19 mouse cellular contexts compared by ENCODE assay signal in the genomic region with DNA sequence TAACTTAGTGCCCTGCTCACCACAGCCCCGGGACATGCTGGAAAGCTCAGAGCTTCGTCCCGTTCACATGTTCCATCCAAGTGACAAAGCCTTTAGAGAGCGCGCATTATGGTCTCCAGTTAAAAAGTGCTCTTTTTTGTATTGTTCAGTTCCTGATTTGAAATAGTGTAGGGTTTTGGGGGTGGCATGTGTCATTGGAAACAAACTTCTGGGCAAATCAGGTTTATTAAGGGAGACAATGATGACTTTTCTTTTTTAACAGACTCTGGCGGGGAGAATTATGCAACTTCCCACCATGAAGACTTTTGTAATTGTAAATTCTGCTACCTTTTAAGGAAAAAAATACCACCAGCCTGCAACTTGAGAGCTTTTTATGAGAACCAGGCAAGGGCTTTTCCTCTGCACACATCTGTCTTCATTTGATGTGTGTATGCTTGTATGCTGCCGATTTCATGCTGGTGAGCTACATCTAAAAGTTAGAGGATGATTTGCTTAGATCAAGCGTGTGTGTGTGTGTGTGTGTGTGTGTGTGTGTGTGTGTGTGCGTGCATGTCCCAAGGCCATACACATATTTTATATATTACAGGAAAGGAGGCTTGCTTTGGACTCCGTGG. TPM values are rescaled to one million over a fixed set of nuclear protein-coding genes. Genes with fewer than 3 reads are reported as not detected.
DNase-seq lines count a peak whose midpoint lies in the region; ATAC-seq lines count a peak whose summit lies in the region.
"Had no signal": no experiment of that assay in that cellular context is flagged by ENCODE, and none has a peak within 500 bp of the region (broad histone marks: within the 10 kb centered on the region; RNA-seq: fewer than 3 reads in every experiment).

No protein-coding gene starts in this region.

- DNase-seq in limb, embryonic 11.5 days (ENCODE audit: low spot score), result no peak
- no peak for DNase-seq in limb, embryonic 10.5 days (ENCODE audit: low spot score)
- peak; percentile 75 for DNase-seq in embryonic facial prominence, embryonic 11.5 days (ENCODE audit: low spot score)
- no peak for DNase-seq in left cerebral cortex, adult 18-20 months (ENCODE audit: low spot score in 2 of 2)
- no peak for DNase-seq in kidney, postnatal 25 days
- no peak for DNase-seq in forebrain, embryonic 10.5 days (ENCODE audit: extremely low spot score, low spot score)
- DNase-seq: adrenal gland, adult 2 months; adrenal gland, postnatal 25 days; cerebellum, adult 2 months; cerebellum, postnatal 10 days; gastrocnemius, postnatal 10 days had no signal

- H3K36me3 ChIP-seq in limb, embryonic 11.5 days (ENCODE audit: control insufficient read depth, insufficient read depth, low read length), result no peaks in the 10 kb centered on the region
- H3K36me3 ChIP-seq in limb, embryonic 10.5 days, result no peaks in the 10 kb centered on the region
- H3K36me3 ChIP-seq in embryonic facial prominence, embryonic 11.5 days (replicated peaks; ENCODE audit: control insufficient read depth, insufficient read depth, low read depth, low read length), result no peaks in the 10 kb centered on the region
- H3K36me3 ChIP-seq in embryonic facial prominence, embryonic 15.5 days, result no peaks in the 10 kb centered on the region
- no peaks in the 10 kb centered on the region for H3K36me3 ChIP-seq in forebrain, embryonic 10.5 days (replicated peaks)
- H3K36me3 ChIP-seq: forebrain, embryonic 15.5 days; heart, embryonic 12.5 days; hindbrain, embryonic 10.5 days; intestine, embryonic 15.5 days had no signal

- no peak overlapping the region for H3K4me2 ChIP-seq in limb, embryonic 11.5 days (ENCODE audit: low read depth, severe bottlenecking)
- no peak overlapping the region for H3K4me2 ChIP-seq in embryonic facial prominence, embryonic 11.5 days (ENCODE audit: low read depth, low read length)
- no peak overlapping the region for H3K4me2 ChIP-seq in embryonic facial prominence, embryonic 15.5 days (replicated peaks)
- H3K4me2 ChIP-seq: forebrain, embryonic 15.5 days; heart, embryonic 12.5 days; hindbrain, embryonic 14.5 days; intestine, embryonic 15.5 days had no signal

- no peaks in the 10 kb centered on the region for H3K9me3 ChIP-seq in limb, embryonic 11.5 days (ENCODE audit: control insufficient read depth, low read length)
- H3K9me3 ChIP-seq in limb, embryonic 10.5 days (replicated peaks), result no peaks in the 10 kb centered on the region
- H3K9me3 ChIP-seq in embryonic facial prominence, embryonic 11.5 days (replicated peaks; ENCODE audit: control insufficient read depth, low read length), result no peaks in the 10 kb centered on the region
- H3K9me3 ChIP-seq in embryonic facial prominence, embryonic 15.5 days (replicated peaks), result no peaks in the 10 kb centered on the region
- no peaks in the 10 kb centered on the region for H3K9me3 ChIP-seq in forebrain, embryonic 10.5 days
- H3K9me3 ChIP-seq: forebrain, embryonic 15.5 days; heart, embryonic 12.5 days; hindbrain, embryonic 10.5 days; intestine, embryonic 15.5 days had no signal

- no peaks in the 10 kb centered on the region for H3K27me3 ChIP-seq in limb, embryonic 11.5 days (ENCODE audit: control insufficient read depth, insufficient read depth, low read length)
- no peaks in the 10 kb centered on the region for H3K27me3 ChIP-seq in limb, embryonic 10.5 days (ENCODE audit: low read depth, poor library complexity, severe bottlenecking)
- no peaks in the 10 kb centered on the region for H3K27me3 ChIP-seq in embryonic facial prominence, embryonic 11.5 days (ENCODE audit: control insufficient read depth, insufficient read depth, low read length)
- H3K27me3 ChIP-seq in embryonic facial prominence, embryonic 15.5 days, result no peaks in the 10 kb centered on the region
- no peaks in the 10 kb centered on the region for H3K27me3 ChIP-seq in forebrain, embryonic 10.5 days (ENCODE audit: poor library complexity, severe bottlenecking)
- H3K27me3 ChIP-seq: CH12.LX; forebrain, embryonic 15.5 days; heart, embryonic 12.5 days; intestine, embryonic 15.5 days had no signal

- H3K4me3 ChIP-seq in limb, embryonic 11.5 days (ENCODE audit: low read depth, low read length), result no peak overlapping the region
- no peak overlapping the region for H3K4me3 ChIP-seq in limb, embryonic 10.5 days
- no peak overlapping the region for H3K4me3 ChIP-seq in embryonic facial prominence, embryonic 11.5 days (ENCODE audit: low read depth, low read length)
- no peak overlapping the region for H3K4me3 ChIP-seq in embryonic facial prominence, embryonic 15.5 days (replicated peaks)
- no peak overlapping the region for H3K4me3 ChIP-seq in forebrain, embryonic 10.5 days
- H3K4me3 ChIP-seq: erythroblast, embryonic 14.5 days; forebrain, embryonic 15.5 days; heart, embryonic 12.5 days; hindbrain, embryonic 10.5 days; intestine, embryonic 15.5 days had no signal

- H3K27ac ChIP-seq in limb, embryonic 11.5 days (replicated peaks; ENCODE audit: low read depth, low read length), result no peak overlapping the region
- H3K27ac ChIP-seq in limb, embryonic 10.5 days, result no peak overlapping the region
- no peak overlapping the region for H3K27ac ChIP-seq in embryonic facial prominence, embryonic 11.5 days (replicated peaks; ENCODE audit: low read depth, low read length)
- H3K27ac ChIP-seq in embryonic facial prominence, embryonic 15.5 days (replicated peaks), result peak overlapping the region; percentile 48
- H3K27ac ChIP-seq in forebrain, embryonic 10.5 days, result no peak overlapping the region
- H3K27ac ChIP-seq: forebrain, embryonic 15.5 days; hindbrain, embryonic 10.5 days; hindbrain, embryonic 14.5 days; intestine, embryonic 15.5 days had no signal

- H3K4me1 ChIP-seq in limb, embryonic 11.5 days (ENCODE audit: control insufficient read depth, insufficient read depth, low read length), result 0 out of 2 replicates have a peak, but pooled peaks cover 3% of the 10 kb centered on the region
- peaks cover 19% of the 10 kb centered on the region for H3K4me1 ChIP-seq in limb, embryonic 10.5 days
- H3K4me1 ChIP-seq in embryonic facial prominence, embryonic 11.5 days (ENCODE audit: control insufficient read depth, insufficient read depth, low read length), result no peaks in the 10 kb centered on the region
- no peaks in the 10 kb centered on the region; the same call in none of the 2 replicates for H3K4me1 ChIP-seq in embryonic facial prominence, embryonic 15.5 days
- no peaks in the 10 kb centered on the region for H3K4me1 ChIP-seq in forebrain, embryonic 10.5 days
- H3K4me1 ChIP-seq: hindbrain, embryonic 10.5 days; intestine, embryonic 15.5 days had no signal

- no peak overlapping the region for H3K9ac ChIP-seq in limb, embryonic 11.5 days (ENCODE audit: low read length)
- H3K9ac ChIP-seq in embryonic facial prominence, embryonic 11.5 days (replicated peaks; ENCODE audit: low read length), result no peak overlapping the region
- H3K9ac ChIP-seq in embryonic facial prominence, embryonic 15.5 days, result no peak overlapping the region
- H3K9ac ChIP-seq: forebrain, embryonic 15.5 days; heart, embryonic 12.5 days; hindbrain, embryonic 14.5 days; intestine, embryonic 15.5 days had no signal

- 0 out of 2 replicates have a peak, but pooled peaks have one; percentile 54 for ATAC-seq in limb, embryonic 11.5 days (ENCODE audit: insufficient number of reproducible peaks, low FRiP score, low TSS enrichment, low read depth)
- ATAC-seq in embryonic facial prominence, embryonic 11.5 days (replicated peaks; ENCODE audit: insufficient number of reproducible peaks, low FRiP score, low TSS enrichment, low read depth), result 0 out of 2 replicates have a peak, but pooled peaks have one; percentile 60
- ATAC-seq in embryonic facial prominence, embryonic 15.5 days (ENCODE audit: insufficient number of reproducible peaks, low FRiP score, low TSS enrichment, low read depth), result no peak
- ATAC-seq: forebrain, embryonic 15.5 days; intestine, embryonic 15.5 days had no signal

- 68% methylated on average over 10 of the region's 10 CpGs for WGBS in limb, embryonic 11.5 days
- WGBS in limb, embryonic 10.5 days, result 74% methylated on average over 10 of the region's 10 CpGs
- 43% methylated on average over 10 of the region's 10 CpGs for WGBS in embryonic facial prominence, embryonic 11.5 days
- WGBS in embryonic facial prominence, embryonic 15.5 days, result 29% methylated on average over 10 of the region's 10 CpGs
- 72% methylated on average over 10 of the region's 10 CpGs for WGBS in forebrain, embryonic 10.5 days

RNA-seq across cellular contexts. Expression of a gene that starts 40.8 kb away (rescaled TPM):
- 21.0 and 22.3 TPM in 2 replicates for polyA plus RNA-seq in limb, embryonic 11.5 days (2014; fragmentation: Nextera tagmentation; extraction: Ambion mirVana)
- 24.7 and 26.8 TPM in 2 replicates for polyA plus RNA-seq in limb, embryonic 10.5 days (2016; fragmentation: Nextera tagmentation; extraction: Ambion mirVana)
- 25.1 and 29.3 TPM in 2 replicates for polyA plus RNA-seq in embryonic facial prominence, embryonic 11.5 days (2014; fragmentation: Nextera tagmentation; extraction: Ambion mirVana)
- 38.6 and 45.5 TPM in 2 replicates for polyA plus RNA-seq in embryonic facial prominence, embryonic 15.5 days (2015; fragmentation: Nextera tagmentation; extraction: Ambion mirVana)
- total RNA-seq in left cerebral cortex, adult 18-20 months (2021), result 10 to 100 TPM in 1 of 2 experiments, 1 to 10 TPM in 1; 9.2 to 10.0 TPM
- 15.7 and 15.9 TPM in 2 replicates for polyA plus RNA-seq in forebrain, embryonic 10.5 days (2016; fragmentation: Nextera tagmentation; extraction: Ambion mirVana)
- total RNA-seq: CH12.LX had no signal
- polyA plus RNA-seq: erythroblast, embryonic 14.5 days had no signal
